In genomic region chr2:60810617-60811016, GRCm38 (mm10) we compare ENCODE assay signal across 8 mouse cellular contexts.
DNase-seq lines count a peak whose midpoint lies in the region; ATAC-seq and TF ChIP-seq lines count a peak whose summit lies in the region.

No protein-coding gene starts in this region.

- DNase-seq in NIH3T3 (ENCODE audit: low read depth), result peak; percentile 42
- DNase-seq in heart, adult 2 months, result peak; percentile 77 to 88
- DNase-seq in lung, postnatal 25 days (ENCODE audit: low spot score), result peak; percentile 88
- DNase-seq in thymus, postnatal 4 days, result peak; percentile 62
- no peak for DNase-seq in midbrain, embryonic 10.5 days (ENCODE audit: low spot score)
- DNase-seq in right cerebral cortex, adult 2 months (ENCODE audit: low spot score in 2 of 2), result no peak

- peak overlapping the region; percentile 73 for H3K27ac ChIP-seq in heart, adult 2 months
- H3K27ac ChIP-seq in kidney, embryonic 15.5 days, result peak overlapping the region; percentile 73
- no peak overlapping the region for H3K27ac ChIP-seq in midbrain, embryonic 10.5 days (replicated peaks)

- peak; percentile 57 for TF ChIP-seq CTCF in heart, adult 2 months (IDR thresholded peaks at IDR 0.05)

- H3K4me2 ChIP-seq in kidney, embryonic 15.5 days, result no peak overlapping the region

- peaks cover 27% of the 10 kb centered on the region for H3K36me3 ChIP-seq in heart, adult 2 months (ENCODE audit: control insufficient read depth, insufficient read depth, low read length)
- no peaks in the 10 kb centered on the region for H3K36me3 ChIP-seq in kidney, embryonic 15.5 days
- no peaks in the 10 kb centered on the region for H3K36me3 ChIP-seq in midbrain, embryonic 10.5 days

- TF ChIP-seq EP300 in heart, adult 2 months (IDR thresholded peaks at IDR 0.05; ENCODE audit: insufficient read depth, low read depth, low read length), result peak; percentile 99

- intact Hi-C loops in heart, adult 2 months (cut with DNase I), result loop anchor here (1.0 to 5.0 kb wide), 3 partner anchors 27 to 70 kb away; no protein-coding TSS in a partner anchor

- peaks cover 3% of the 10 kb centered on the region for H3K79me2 ChIP-seq in heart, adult 2 months (replicated peaks; ENCODE audit: control insufficient read depth, insufficient read depth, low read length)

- peaks cover 41% of the 10 kb centered on the region for H3K4me1 ChIP-seq in heart, adult 2 months (ENCODE audit: control insufficient read depth, insufficient read depth, low read length)
- peaks cover 52% of the 10 kb centered on the region for H3K4me1 ChIP-seq in kidney, embryonic 15.5 days
- H3K4me1 ChIP-seq in midbrain, embryonic 10.5 days, result peaks cover 14% of the 10 kb centered on the region

- peak; percentile 82 for ATAC-seq in CD4-positive, CD25-positive, alpha-beta regulatory T cell, adult 4 months
- no peak for ATAC-seq in kidney, embryonic 15.5 days (replicated peaks; ENCODE audit: low FRiP score)

- no peaks in the 10 kb centered on the region for H3K9me3 ChIP-seq in kidney, embryonic 15.5 days (replicated peaks)
- H3K9me3 ChIP-seq in midbrain, embryonic 10.5 days (replicated peaks), result no peaks in the 10 kb centered on the region

- peak; percentile 54; the same call in 1 of the 2 replicates for TF ChIP-seq POLR2A in heart, adult 2 months (IDR thresholded peaks at IDR 0.05; ENCODE audit: insufficient read depth, low read depth, low read length)

- H3K9ac ChIP-seq in heart, adult 2 months (ENCODE audit: low read depth, low read length), result no peak overlapping the region
- H3K9ac ChIP-seq in kidney, embryonic 15.5 days, result no peak overlapping the region

- no peaks in the 10 kb centered on the region for H3K27me3 ChIP-seq in heart, adult 2 months (ENCODE audit: control insufficient read depth, insufficient read depth, low read length)
- no peaks in the 10 kb centered on the region for H3K27me3 ChIP-seq in kidney, embryonic 15.5 days
- H3K27me3 ChIP-seq in midbrain, embryonic 10.5 days (ENCODE audit: low read depth, poor library complexity, severe bottlenecking), result peaks cover 40% of the 10 kb centered on the region

- H3K4me3 ChIP-seq in heart, adult 2 months, result no peak overlapping the region
- H3K4me3 ChIP-seq in kidney, embryonic 15.5 days (replicated peaks), result no peak overlapping the region
- H3K4me3 ChIP-seq in midbrain, embryonic 10.5 days, result no peak overlapping the region

Comparison
In these comparisons a context has a peak if more than half of its experiments do, and no peak if none do; other contexts are left out.
1. DNase-seq: peak in NIH3T3 (single experiment), heart, adult 2 months (2 of 2), lung, postnatal 25 days (single experiment) and thymus, postnatal 4 days (single experiment); none in midbrain, embryonic 10.5 days (single experiment) and right cerebral cortex, adult 2 months (0 of 2).